Mouse (Mus musculus) myocyte (in vitro differentiated cells): ENCODE measurements around the gene Pla2g6. TPM values are rescaled to one million over a fixed set of nuclear protein-coding genes. Genes with fewer than 3 reads are reported as not detected.

Experiments used
- H3K27me3 ChIP-seq: one replicate; pipeline ENCODE4 v1.6.1; 2011; ENCODE audit not compliant: control insufficient read depth, insufficient read depth, insufficient read length
- H3K36me3 ChIP-seq: one replicate; pipeline ENCODE4 v1.6.1; 2011; ENCODE audit not compliant: control insufficient read depth, insufficient read depth
- H3K4me2 ChIP-seq: one replicate; pipeline ENCODE4 v1.6.1; 2011; ENCODE audit warnings: low read depth, control low read depth
- H3K4me3 ChIP-seq: one replicate; pipeline ENCODE4 v1.5.1; 2011; ENCODE audit warnings: mild to moderate bottlenecking, control low read depth, moderate library complexity
- H3K79me2 ChIP-seq: one replicate; pipeline ENCODE4 v1.6.1; 2011; ENCODE audit not compliant: control insufficient read depth, insufficient read depth
- H3ac ChIP-seq: one replicate; pipeline ENCODE4 v1.6.1; 2011; ENCODE audit not compliant: control insufficient read depth, insufficient read length
- CEBPB ChIP-seq: IDR thresholded peaks from 2 replicates; pipeline ENCODE4 v1.6.1; 2011; ENCODE audit warnings: mild to moderate bottlenecking, moderate library complexity; ENCODE audit not compliant: poor library complexity, insufficient read depth, severe bottlenecking
- E2F4 ChIP-seq: IDR thresholded peaks from one replicate; pipeline ENCODE4 v1.6.1; 2011; ENCODE audit warnings: mild to moderate bottlenecking, control low read depth, moderate library complexity; ENCODE audit not compliant: insufficient read depth
- MAX ChIP-seq: IDR thresholded peaks from one replicate; pipeline ENCODE4 v1.6.1; 2011; ENCODE audit warnings: low read depth, mild to moderate bottlenecking, control low read depth
- MYOD1 ChIP-seq, 3 experiments: IDR thresholded peaks; one replicate each; pipeline ENCODE4 v1.6.1; 2011; ENCODE audit warnings: control low read depth in 2 of 3, low read depth in 2 of 3, mild to moderate bottlenecking in 2 of 3, moderate library complexity in 1 of 3; ENCODE audit not compliant: insufficient read length in 2 of 3, control insufficient read depth in 1 of 3
- MYOG ChIP-seq, 3 experiments: IDR thresholded peaks; one replicate each; pipeline ENCODE4 v1.6.1; 2011; ENCODE audit warnings: control low read depth in 2 of 3, low read depth in 2 of 3, mild to moderate bottlenecking in 2 of 3; ENCODE audit not compliant: insufficient read length in 2 of 3, control insufficient read depth in 1 of 3, insufficient read depth in 1 of 3
- POLR2A ChIP-seq: IDR thresholded peaks from one replicate; pipeline ENCODE4 v1.6.1; 2011; ENCODE audit warnings: low read depth, mild to moderate bottlenecking, control low read depth, moderate library complexity; ENCODE audit not compliant: insufficient read length
- POLR2AphosphoS2 ChIP-seq: IDR thresholded peaks from one replicate; pipeline ENCODE4 v1.6.1; 2011; ENCODE audit warnings: low read depth, control low read depth; ENCODE audit not compliant: insufficient read length
- REST ChIP-seq: IDR thresholded peaks from one replicate; pipeline ENCODE4 v1.6.1; 2011; ENCODE audit warnings: mild to moderate bottlenecking, control low read depth, moderate library complexity; ENCODE audit not compliant: insufficient read depth, insufficient read length
- SRF ChIP-seq: IDR thresholded peaks from one replicate; pipeline ENCODE4 v1.6.1; 2011; ENCODE audit warnings: low read depth; ENCODE audit not compliant: control insufficient read depth, insufficient read length
- TCF12 ChIP-seq: IDR thresholded peaks from one replicate; pipeline ENCODE4 v1.6.1; 2011; ENCODE audit warnings: mild to moderate bottlenecking, control low read depth; ENCODE audit not compliant: poor library complexity, insufficient read depth, severe bottlenecking
- TCF3 ChIP-seq: IDR thresholded peaks from one replicate; pipeline ENCODE4 v1.6.1; 2011; ENCODE audit warnings: low read depth, control low read depth; ENCODE audit not compliant: insufficient read length
- USF1 ChIP-seq: IDR thresholded peaks from one replicate; pipeline ENCODE4 v1.6.1; 2011; ENCODE audit warnings: low read depth, mild to moderate bottlenecking, control low read depth, moderate library complexity
- polyA plus RNA-seq: library from polyadenylated mRNA; unstranded; fragments of >200 nt; fragmentation: generic; extraction: Trizol; gene quantifications from one replicate; pipeline ENCODE4 v1.2.1, GENCODE M21; 2012; ENCODE audit warnings: missing spikeins

The Pla2g6 gene
- polyA plus RNA-seq, 1 experiment: 36.3 TPM

- H3ac ChIP-seq: no peak overlapping the region
- no peak overlapping the region for H3K4me2 ChIP-seq
- no peak overlapping the region for H3K4me3 ChIP-seq
- TF ChIP-seq TCF3: no peak
- no peaks in the 10 kb centered on the region for H3K79me2 ChIP-seq
- H3K27me3 ChIP-seq: peaks cover 4% of the 10 kb centered on the region
- H3K36me3 ChIP-seq: no peaks in the 10 kb centered on the region
These were observed 47.3 kb downstream of the Pla2g6 start for GRCm38 (mm10) chr15:79280850-79281249.

GRCm38 (mm10) chr15:79280209-79280608 is 48.0 kb downstream of the Pla2g6 start:
- H3K27me3 ChIP-seq: peaks cover 4% of the 10 kb centered on the region
- H3K4me3 ChIP-seq: no peak overlapping the region
- H3K36me3 ChIP-seq: no peaks in the 10 kb centered on the region
- TF ChIP-seq POLR2AphosphoS2: no peak
- no peak for TF ChIP-seq E2F4
- no peak for TF ChIP-seq MAX
- peak in 1 of 3 experiments; percentile 10 for TF ChIP-seq MYOG (IDR thresholded peaks at IDR 0.05; ENCODE audit: control insufficient read depth in 1 of 3, insufficient read depth in 1 of 3, insufficient read length in 2 of 3, low read depth in 2 of 3)
- no peak for TF ChIP-seq POLR2A
- TF ChIP-seq SRF: no peak
- no peak for TF ChIP-seq CEBPB
- no peak for TF ChIP-seq REST
- H3K79me2 ChIP-seq: no peaks in the 10 kb centered on the region
- no peak overlapping the region for H3K4me2 ChIP-seq
- no peak overlapping the region for H3ac ChIP-seq

- no peaks in the 10 kb centered on the region for H3K36me3 ChIP-seq
- peak overlapping the region; percentile 0 for H3K4me2 ChIP-seq
- peaks cover 10% of the 10 kb centered on the region for H3K27me3 ChIP-seq
- H3K79me2 ChIP-seq: no peaks in the 10 kb centered on the region
- no peak overlapping the region for H3K4me3 ChIP-seq
- H3ac ChIP-seq: no peak overlapping the region
- TF ChIP-seq USF1: no peak
- TF ChIP-seq MYOG (IDR thresholded peaks at IDR 0.05; ENCODE audit: control insufficient read depth in 1 of 3, insufficient read depth in 1 of 3, insufficient read length in 2 of 3, low read depth in 2 of 3): peak; percentile 46 to 73 (median 50)
- no peak for TF ChIP-seq CEBPB
- TF ChIP-seq MYOD1 (IDR thresholded peaks at IDR 0.05; ENCODE audit: control insufficient read depth in 1 of 3, insufficient read length in 2 of 3, low read depth in 2 of 3): peak; percentile 26 to 72 (median 62)
These were observed 50.5 kb downstream of the Pla2g6 start for GRCm38 (mm10) chr15:79277728-79278127.

- Histone ChIP-seq H3K4me3 (no peak overlapping the region), H3K27me3 (peaks cover 37% of the 10 kb centered on the region), H3ac (no peak overlapping the region), H3K79me2 (no peaks in the 10 kb centered on the region), H3K4me2 (no peak overlapping the region), H3K36me3 (no peaks in the 10 kb centered on the region)
- TF ChIP-seq USF1 (no peak), E2F4 (no peak), MYOG (IDR thresholded peaks at IDR 0.05; ENCODE audit: control insufficient read depth in 1 of 3, insufficient read depth in 1 of 3, insufficient read length in 2 of 3, low read depth in 2 of 3) (no peak), REST (no peak), TCF3 (no peak), MAX (no peak), MYOD1 (IDR thresholded peaks at IDR 0.05; ENCODE audit: control insufficient read depth in 1 of 3, insufficient read length in 2 of 3, low read depth in 2 of 3) (no peak), TCF12 (no peak), POLR2AphosphoS2 (no peak), SRF (no peak), POLR2A (no peak), CEBPB (no peak)
These were observed 55.2 kb downstream of the Pla2g6 start for GRCm38 (mm10) chr15:79273020-79273419.

GRCm38 (mm10) chr15:79271124-79271746 is 57.0 kb downstream of the Pla2g6 start:
- Histone ChIP-seq H3K4me2 (peak overlapping the region; percentile 57), H3ac (no peak overlapping the region), H3K4me3 (no peak overlapping the region), H3K79me2 (no peaks in the 10 kb centered on the region), H3K27me3 (peaks cover 52% of the 10 kb centered on the region), H3K36me3 (no peaks in the 10 kb centered on the region)
- TF ChIP-seq POLR2AphosphoS2 (no peak), REST (no peak), SRF (no peak), USF1 (no peak), E2F4 (no peak), POLR2A (no peak), CEBPB (no peak), MAX (no peak), TCF3 (no peak), MYOD1 (IDR thresholded peaks at IDR 0.05; ENCODE audit: control insufficient read depth in 1 of 3, insufficient read length in 2 of 3, low read depth in 2 of 3) (no peak), TCF12 (no peak), MYOG (IDR thresholded peaks at IDR 0.05; ENCODE audit: control insufficient read depth in 1 of 3, insufficient read depth in 1 of 3, insufficient read length in 2 of 3, low read depth in 2 of 3) (no peak)
